Mouse (Mus musculus) A20 (cell line): ENCODE data around the gene Tmpo.

Experiments used
- DNase-seq: peaks from one replicate; pipeline ENCODE4 v3.0.0-alpha.2; 2011; ENCODE audit warnings: low read depth, low spot score

Tmpo gene

DNA sequence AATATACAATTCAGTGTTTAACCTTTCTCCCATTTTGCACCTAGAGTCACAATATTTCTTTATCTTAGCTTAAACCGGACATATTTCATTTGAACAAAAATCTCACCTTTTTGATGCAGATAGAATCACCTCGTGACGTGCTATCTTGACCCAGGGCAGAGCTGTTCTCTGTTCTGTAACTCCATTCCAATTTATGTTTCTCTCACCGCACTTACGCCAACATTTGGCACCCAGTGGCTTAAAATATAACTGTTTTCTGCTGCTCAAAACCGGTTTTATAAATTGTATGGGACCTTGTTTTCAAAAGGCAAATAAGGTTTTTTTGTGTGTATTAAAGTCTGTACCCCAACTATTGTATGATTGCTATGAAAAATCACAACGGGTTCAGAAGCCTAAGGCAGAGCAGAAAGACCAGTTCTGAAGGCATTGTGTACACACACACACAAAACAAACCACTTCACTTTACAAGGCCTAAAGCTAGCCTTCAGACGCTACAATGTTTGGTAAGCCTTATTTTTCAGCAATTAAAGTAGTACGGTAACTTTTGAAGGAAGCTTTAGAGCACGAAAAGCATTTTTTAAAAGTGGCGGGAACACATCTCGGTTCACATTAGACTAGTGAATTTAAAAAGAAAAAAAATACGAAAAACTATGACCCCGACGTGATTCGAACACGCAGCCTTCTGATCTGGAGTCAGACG, at the start of gene Tmpo:
TSS of gene Tmpo (minus strand) at position 555 of the 700 bp plus-strand sequence.
- peak; percentile 68 for DNase-seq

DNA sequence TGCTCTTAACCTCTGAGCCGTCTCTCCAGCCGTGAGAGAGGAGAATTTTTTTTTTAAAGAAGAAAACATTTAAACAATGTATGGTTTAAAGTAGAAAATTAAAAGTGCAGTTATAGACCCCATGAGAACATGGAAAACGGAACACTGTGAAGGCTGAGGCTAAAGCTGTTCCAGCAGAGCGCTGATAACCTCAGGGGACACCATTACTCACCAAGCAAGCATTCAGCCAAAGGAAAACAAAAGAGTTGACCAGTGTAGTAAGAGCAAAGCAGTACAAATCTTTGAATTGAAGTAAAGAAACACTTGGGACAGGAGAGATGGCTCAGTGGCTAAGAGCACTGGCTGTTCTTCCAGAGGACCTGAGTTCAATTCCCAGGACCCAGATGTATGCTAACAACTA, 49.3 kb upstream of the Tmpo start:
- DNase-seq = no peak

DNA sequence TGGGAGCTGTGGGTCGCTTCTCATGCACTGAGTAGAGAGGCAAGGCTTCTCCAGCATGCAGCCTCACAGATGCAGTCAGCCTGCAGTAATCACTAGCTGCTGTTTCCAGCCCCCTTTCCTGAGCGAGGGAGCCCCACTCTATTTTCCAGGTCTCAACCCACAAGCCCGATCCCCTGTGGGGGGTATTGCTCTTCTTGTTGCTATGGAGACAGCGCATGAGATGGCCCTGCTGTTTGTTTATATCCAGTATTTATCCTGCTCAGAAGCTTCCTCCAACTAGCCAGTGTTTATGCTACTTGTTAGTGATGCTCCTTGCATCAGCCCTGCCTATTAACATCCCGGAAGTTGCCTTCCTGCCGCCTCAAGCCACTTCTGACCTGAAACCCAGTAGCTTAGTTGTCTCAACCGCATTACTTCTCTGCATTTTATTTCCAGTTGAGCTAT, 48.4 kb upstream of the Tmpo start:
- no peak for DNase-seq

DNA sequence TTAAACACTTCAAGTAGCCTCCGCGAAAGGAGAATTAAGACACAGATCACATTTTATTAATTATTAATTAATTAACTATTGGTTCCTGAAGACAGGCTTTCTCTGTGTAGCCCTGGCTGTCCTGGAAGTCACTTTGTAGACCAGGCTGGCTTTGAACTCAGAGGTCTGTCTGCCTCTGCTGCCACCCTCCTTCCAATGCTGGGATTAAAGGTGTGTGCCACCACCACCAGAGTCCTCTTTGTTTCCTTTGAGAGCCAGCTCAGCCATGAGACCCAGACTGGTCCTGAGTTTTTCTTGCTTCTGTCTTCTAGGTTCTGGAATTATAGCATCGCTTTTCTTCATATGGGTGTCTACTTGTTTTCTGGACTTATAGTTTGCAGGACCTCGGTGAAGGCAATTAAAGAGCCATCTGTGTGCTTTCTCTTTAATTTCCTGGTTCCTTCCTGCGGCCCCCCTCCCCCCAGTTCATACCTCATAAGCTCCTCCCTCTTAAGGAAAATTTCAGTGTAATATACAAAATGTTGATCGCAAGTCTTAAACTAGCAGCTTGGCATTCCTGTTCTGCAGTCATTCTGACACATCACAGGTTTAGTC, 47.9 kb upstream of the Tmpo start:
- no peak for DNase-seq

DNA sequence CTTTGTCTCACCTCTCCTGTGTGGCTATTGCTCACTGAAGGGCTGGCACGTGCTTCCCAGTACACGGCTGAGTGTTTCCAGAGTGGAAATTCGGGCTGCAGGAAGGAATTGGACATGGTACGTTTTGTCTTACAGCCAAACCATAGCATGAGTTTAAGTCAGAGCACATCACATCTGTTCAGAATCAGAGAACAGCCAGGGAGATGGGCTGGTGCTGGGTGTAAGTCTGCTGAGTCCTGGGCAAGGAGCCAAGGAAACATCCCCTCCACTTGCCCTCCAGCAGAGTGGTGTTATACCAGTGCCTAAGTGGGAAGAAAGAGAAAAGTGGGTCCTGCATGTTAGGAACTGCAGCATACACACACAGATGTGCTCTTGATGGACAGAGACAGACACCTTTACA, 45.9 kb upstream of the Tmpo start:
- no peak for DNase-seq

DNA sequence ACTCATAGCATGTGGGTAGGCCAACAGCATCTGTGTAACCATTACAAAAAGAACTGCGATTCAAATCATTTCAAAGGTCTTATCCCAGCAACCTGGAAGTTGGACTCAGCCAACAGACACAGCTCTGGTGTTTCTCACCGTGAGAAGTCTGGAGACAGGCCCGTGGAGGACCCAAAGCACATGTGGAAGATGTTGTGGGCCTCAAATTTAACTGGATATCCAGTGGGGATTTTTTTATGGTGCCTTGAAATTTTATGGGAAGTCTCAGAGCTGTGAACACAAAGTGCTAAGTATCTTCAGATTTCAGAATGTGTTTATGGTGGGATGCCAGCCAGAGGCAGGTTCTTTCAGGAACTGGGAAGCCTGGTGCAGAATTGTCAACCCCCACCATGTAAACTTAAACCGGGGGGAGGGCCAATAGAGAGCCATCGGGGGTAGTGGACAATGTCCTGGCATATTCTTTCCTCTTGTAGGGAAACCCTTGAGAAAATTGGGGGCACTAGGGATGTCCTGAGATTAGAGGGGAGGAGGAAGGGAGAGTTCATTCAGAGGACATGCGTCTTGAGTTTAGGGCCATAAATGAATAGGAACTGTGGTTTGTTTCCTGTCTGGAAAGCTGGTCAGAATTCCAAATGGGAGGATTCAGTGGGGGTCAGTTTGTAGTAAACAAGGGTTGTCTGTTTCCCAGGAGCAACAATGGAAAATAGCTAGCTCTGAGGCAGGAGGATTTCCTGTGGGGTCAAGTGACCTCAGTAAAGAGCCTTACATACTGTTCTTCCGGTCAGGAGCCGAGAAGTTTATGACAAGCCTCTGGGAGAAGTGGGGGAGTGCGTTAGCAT, 41.5 kb upstream of the Tmpo start:
- no peak for DNase-seq

DNA sequence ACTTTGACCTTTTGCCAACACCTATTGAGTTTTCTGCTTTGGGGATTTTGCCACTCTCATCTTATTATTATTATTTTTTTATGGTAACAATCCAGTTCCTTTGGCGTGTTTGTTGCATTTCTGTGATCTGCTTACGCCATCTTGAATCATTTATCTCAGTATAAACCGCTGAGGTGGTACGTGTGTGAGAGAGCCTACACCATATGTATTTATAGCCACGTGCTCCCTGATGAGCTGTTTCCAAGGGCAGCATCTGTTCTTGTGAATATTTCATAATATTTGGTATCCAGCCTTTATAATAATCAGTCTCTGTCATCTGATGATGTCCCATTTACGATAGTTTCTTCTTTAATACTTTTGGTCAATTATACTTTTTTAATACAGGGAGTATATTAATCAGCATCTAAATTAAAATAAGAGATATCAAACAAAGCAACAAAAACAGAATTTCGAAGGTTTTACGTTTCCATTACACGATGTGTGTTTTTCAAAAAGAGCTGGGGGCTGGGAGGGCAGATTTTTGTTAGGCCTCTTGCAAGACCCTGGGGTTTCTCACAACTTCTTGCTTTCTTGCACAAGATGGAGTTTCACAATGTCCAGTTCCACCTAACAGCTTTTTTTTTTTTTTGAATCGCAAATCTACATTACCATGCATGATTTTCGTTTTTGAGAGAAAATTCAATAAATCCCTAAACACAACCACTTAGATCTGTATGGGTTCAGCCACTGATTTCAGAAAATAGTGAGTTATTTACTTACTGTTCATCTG, 28.0 kb upstream of the Tmpo start:
- no peak for DNase-seq

DNA sequence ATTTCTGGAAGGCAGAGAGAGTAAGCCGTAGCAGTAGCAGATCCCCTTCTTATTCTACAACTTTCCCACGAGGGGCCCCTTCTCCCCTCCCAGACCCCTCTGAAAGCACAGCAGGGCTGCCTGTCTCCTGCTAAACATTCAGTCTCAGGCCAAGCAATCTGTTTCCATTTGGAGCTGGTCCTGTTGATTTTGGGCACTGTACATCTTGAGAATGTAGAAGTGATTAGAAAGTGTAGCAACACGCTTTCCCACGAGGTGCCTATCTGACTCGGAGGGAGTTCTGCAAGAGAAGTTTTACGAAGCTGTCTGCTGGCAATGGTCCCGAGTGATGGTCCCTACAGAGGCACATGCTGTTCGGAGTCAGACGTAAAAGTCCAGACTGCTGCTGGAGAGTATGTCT, 27.3 kb upstream of the Tmpo start:
- no peak for DNase-seq

DNA sequence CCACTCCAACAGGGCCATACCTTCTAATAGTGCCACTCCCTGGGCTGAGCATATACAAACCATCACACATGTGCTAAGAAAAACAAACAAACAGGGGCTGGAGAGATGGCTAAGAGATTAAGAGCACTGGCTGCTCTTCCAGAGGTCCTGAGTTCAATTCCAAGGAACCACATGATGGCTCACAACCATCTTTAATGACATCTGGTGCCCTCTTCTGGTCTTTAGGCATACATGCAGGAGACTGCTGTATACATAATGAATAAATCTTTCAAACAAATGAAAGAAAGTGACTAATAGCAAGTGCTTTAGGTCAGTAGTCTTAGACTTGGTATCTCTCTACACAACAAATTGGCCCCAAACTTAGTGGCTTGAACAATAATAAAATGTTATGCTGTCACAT, 26.2 kb upstream of the Tmpo start:
- peak; percentile 43 for DNase-seq

DNA sequence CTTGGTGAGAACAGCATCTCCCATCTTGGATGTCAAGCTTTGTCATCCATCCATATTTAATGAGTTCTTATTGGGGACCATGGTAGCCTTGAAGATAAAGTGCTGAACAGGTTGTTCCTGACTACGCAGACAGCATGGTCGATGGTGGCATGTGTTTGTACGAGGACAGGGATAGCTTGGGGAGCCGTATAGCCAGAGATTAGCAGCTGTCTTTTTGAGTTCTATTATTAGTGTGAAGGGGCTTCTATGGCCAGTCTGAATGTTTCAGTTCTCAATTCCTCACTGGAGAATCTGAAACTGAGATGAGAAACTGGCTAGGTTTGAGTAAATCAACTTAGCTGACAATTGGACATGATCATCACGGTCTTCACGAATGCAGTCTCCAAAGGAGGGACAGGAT, 24.5 kb upstream of the Tmpo start:
- DNase-seq = no peak

DNA sequence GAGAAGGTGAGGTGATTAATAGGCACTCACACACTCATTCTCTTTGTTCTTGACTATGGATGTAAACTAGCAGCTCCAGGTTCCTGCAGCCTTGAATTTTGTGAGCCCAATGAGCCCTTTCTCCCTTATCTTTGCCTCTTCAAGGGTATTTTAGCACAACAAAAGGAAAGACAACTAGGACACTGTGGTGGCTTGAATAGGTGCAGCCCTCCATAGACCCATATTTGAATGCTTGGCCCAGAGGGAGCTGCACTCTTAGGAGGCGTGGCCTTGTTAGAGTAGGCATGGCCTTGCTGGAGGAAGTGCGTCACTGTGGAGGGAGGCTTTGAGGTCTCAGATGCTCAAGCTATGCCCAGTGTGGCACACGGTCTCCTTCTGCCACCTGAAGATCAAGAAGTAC, 19.5 kb upstream of the Tmpo start:
- no peak for DNase-seq

DNA sequence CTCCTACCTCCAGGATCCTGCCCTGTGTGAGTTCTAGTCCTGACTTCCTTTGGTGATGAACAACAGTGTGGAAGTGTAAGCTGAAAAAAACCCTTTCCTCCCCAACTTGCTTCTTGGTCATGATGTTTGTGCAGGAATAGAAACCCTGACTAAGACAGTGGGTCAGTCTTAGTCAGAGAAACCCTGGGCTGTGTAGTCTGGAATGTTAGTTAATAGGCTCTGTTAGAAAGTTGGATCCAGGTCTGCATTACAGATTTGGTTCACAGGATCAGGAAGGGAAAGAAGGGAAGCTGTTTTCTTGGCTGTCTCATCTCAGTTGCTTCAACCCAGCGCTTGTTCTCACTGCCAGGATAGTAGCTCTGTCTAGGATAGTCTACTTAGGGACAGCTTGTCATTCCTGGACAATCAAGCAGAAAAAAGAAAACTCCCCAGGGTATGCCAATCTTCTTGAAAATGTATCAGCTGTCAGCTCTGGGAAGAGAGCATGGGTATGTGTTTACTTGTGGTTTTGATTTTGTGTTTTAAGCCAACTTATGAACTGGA, 18.2 kb upstream of the Tmpo start:
- DNase-seq = no peak

DNA sequence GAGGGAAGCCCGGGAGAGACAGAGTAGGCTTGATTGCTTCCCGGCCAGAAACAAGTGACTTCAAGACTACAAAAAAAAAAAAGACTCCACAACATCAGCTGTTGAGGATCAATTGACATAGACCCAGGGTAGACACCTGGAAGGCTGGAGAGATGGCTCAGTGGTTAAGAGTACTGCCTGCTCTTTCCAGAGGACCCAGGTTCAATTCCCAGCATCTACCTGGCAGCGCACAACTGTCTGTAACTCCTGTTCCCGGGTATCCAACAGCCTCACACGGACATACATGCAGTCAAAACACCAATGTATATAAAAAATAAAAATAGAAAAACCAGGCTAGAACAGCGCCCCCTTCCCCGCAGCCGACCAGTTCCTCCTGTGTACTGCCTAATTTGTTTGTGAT, 16.6 kb upstream of the Tmpo start:
- no peak for DNase-seq

DNA sequence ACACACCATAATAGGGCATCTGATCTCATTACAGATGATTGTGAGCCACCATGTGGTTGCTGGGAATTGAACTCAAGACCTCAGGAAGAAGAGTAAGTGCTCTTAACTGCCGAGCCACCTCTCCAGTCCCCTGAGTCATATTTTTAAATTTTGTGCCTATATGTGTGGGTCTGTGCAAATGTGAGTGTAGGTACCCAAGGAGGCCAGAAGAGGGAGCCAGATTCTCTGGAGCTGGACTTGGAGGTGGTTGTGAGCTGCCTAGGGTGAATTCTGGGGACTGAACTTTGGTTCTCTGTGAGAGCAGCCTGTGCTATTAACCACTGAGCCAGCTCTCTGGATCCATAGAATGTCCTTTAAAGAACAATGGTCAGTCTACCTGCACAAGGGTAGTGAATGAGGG, 15.7 kb upstream of the Tmpo start:
- DNase-seq = no peak

DNA sequence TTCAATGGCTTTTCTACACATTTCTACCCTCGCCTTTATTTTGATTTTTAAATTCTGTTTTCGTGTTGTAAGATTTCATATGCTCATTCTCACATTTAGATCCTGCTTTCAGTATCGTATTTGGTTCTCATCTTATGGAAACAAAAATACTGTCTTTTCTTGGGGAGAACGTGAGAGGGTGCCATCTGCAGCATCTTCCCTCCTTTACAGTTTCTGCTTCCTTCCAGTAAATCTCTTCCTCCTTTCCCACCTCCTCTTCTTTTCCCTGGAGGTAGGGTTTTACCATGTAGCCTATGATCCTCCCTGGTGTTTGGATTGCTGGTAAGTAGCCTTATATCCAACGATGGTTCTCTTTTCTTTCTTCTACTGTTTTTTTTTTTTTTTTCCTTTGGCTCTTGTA, 14.6 kb upstream of the Tmpo start:
- no peak for DNase-seq

DNA sequence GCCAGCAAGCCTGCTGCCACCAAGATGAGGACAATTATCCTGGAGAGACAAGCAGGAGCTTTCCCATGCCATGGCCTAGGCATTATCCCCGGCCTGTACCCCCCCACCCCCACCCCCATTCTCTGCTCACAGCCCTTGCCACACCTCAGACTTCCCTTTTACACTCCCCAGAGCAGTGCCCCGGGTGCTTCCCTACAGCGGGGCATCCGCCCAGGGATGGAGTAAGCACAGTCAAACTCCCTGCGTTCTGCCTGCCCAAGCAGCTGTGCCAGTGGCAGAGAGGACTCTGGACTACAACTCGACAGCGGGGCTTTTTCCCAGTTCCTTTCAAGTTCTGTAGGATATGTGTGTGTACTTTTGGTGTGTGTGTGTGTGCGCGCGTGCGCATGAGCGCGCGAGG, 14.0 kb upstream of the Tmpo start:
- DNase-seq = no peak

DNA sequence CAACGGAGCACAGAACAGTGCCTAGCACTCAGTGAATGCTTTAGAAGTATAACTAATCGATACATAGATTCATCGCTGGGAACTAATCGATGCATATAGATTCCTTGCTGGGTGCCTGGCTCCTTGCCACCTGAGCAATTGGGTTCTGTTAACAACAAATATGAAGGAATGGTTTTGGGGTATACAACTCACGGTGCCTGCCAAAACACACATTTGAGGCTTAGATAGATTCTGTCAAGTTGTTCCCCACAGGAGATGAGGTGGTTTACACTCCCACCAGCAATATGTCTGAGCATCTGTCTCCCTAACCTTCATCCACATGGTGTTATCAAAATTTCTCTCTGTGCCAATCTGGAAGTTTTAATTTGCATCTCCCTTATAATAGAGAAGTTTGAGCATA, 10.7 kb upstream of the Tmpo start:
- no peak for DNase-seq

DNA sequence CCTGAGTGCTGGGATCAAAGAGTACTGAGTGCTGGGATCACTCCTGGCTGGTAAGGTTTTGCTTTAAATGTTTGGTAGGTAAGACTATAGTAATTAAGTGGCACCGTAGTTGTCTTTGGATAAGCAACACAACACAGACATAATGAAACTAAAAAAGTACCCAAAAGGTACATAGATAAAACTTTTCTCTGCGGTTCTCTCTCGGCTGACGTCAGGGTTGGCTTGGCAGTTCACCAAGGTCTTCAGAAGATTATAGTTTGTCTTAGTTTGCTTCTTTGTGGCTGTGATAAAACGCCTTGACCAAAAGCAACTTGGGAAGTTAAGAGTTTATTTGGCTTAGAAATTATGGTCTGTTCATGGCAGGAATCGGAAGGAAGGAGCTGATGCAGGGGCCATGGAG, 8.4 kb upstream of the Tmpo start:
- DNase-seq = no peak

DNA sequence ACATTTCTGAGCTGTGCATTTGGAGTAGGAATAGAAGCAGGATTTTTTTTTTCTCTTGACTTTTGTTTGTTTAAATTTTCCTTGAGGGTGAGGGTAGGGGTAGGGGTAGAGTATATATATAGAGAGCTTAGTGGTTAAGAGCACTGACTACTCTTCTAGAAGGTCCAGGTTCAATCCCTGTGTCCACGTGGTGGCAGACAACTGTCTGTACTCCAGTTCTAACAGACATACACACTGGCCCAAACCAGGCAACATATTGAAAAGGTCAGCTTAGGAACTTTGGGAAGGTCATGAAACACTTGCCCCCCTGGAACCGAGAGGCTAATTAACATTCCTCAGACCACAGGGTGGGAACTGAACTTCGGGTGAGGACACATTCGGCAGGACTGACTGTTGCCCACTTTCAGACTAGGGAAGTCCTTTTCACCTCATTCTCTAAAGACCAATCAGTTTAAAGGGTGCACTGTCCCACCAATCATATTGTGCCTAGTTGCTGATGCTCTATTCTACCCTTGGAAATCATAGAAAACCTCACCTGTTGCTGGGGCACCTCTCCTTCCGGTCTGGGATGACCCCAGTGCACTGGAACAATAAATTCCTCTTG, 7.7 kb upstream of the Tmpo start:
- DNase-seq = peak; percentile 92

DNA sequence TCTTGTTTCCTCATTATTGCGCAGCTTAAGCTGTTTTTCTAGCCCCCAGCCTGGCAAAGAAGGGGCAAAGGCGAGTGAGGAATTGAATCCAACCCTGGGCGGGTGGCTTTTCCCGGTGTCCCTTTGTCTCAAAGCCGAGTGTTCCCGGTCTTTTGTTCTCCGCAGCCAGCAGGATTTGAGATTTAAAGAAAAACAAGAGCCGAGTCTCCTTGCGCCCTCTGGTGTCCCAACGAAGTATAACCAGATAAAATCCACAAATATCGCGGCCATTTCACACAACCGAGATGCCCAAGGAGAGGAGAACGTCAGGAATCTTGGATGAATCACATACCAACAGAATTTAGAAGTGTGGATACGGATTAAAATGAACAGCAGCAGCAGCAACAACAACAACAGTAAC, 6.8 kb upstream of the Tmpo start:
- DNase-seq = peak; percentile 90

DNA sequence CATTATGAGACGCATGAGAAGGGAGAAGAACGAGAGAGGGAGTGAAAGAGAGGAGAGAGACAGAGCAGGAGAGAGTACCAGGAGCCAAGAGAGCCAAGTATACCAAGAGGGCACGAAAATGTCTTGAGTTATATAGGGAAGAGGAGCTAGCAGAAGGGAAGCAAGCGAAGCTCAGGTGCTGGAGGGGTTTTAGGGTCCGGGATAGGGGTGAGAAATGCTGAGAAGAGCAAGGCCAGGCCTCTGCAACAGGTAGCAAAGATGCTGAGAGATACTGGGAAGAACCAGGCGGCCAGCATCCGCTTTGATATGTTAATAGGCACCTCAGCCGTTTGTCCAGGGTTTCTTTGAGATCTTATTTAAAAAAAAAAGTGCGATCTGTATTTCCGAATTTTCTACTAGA, 6.2 kb upstream of the Tmpo start:
- DNase-seq = no peak
